Mouse (Mus musculus) neural tube, embryonic 12.5 days (tissue): ENCODE data around the gene Cog3. TPM values are rescaled to one million over a fixed set of nuclear protein-coding genes. Genes with fewer than 3 reads are reported as not detected.

Experiments used
- ATAC-seq: fragments of 200-750 bp; cut with Nextera tagmentation; 2 replicates; pipeline ENCODE4 v1.8.0; 2017; ENCODE audit warnings: low read depth, mild to moderate bottlenecking, moderate TSS enrichment, moderate library complexity; ENCODE audit not compliant: low FRiP score
- H3K27ac ChIP-seq: fragments of 300-500 bp; sonication (generic); 2 replicates; pipeline ENCODE4 v1.5.1; 2016
- H3K27me3 ChIP-seq: fragments of 300-500 bp; sonication (generic); replicated peaks from 2 replicates; pipeline ENCODE4 v1.6.1; 2016; ENCODE audit warnings: mild to moderate bottlenecking
- H3K36me3 ChIP-seq: fragments of 300-500 bp; sonication (generic); 2 replicates; pipeline ENCODE4 v1.6.1; 2016; ENCODE audit warnings: mild to moderate bottlenecking
- H3K4me1 ChIP-seq: fragments of 300-500 bp; sonication (generic); 2 replicates; pipeline ENCODE4 v1.6.1; 2016
- H3K4me2 ChIP-seq: fragments of 300-500 bp; sonication (generic); replicated peaks from 2 replicates; pipeline ENCODE4 v1.6.1; 2016; ENCODE audit warnings: mild to moderate bottlenecking
- H3K4me3 ChIP-seq: fragments of 300-500 bp; sonication (generic); 2 replicates; pipeline ENCODE4 v1.5.1; 2016
- H3K9ac ChIP-seq: fragments of 300-500 bp; sonication (generic); 2 replicates; pipeline ENCODE4 v1.6.1; 2016; ENCODE audit warnings: mild to moderate bottlenecking
- H3K9me3 ChIP-seq: fragments of 300-500 bp; sonication (generic); 2 replicates; pipeline ENCODE4 v1.6.1; 2016; ENCODE audit warnings: mild to moderate bottlenecking
- WGBS: fragments of 180-500 bp; shearing (Covaris S2); methylation state at CpG from one replicate; pipeline ENCODE4 v1.1.7; 2016; 5-methylcytosine and 5-hydroxymethylcytosine counted together
- polyA plus RNA-seq: library from polyadenylated mRNA; unstranded; fragments of >200 nt; fragmentation: Nextera tagmentation; extraction: Ambion mirVana; gene quantifications from 2 replicates; pipeline ENCODE4 v1.2.1, GENCODE M21; 2016

The Cog3 gene
- polyA plus RNA-seq, 1 experiment from 2014 or later = 24.8 TPM

DNA sequence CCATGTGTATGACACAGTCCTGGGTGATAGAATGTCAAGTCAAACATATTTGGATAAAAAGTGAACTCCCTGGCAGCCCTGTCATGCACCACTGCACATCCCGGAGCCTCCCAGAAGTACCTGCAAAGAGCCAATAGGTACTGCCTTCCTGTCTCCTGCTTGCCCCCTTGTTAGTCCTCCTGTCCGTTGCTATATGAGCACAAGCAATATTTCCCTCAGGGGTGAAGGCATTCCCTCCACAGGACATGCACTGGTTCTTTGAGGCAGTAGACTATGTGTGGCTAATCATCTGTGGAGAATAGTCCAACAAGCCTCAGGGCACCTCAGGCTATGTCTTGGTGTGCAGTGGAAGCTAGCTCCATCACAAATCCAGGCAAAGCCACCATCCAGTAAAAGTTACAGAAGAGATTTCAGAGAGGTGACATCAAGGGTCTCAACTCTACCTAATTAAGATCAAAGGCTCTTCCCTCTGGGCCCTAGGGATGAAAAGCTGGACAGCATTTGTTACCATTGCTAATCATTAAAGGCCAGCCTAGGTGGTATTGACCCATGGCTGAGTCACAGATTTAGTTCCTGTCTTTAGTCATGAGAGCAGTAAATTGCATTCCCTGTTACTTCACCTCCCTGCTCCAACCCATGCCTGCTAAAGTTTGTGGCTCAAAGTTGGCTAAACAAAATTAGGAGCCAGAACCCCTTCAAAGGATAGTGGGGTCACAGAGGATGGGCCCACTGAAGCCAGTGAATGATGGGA is 88.7 kb downstream of the Cog3 start:
- 0 out of 2 replicates have a peak, but pooled peaks cover 5% of the 10 kb centered on the region for H3K4me1 ChIP-seq
- H3K36me3 ChIP-seq = no peaks in the 10 kb centered on the region
- no peak overlapping the region for H3K27ac ChIP-seq
- no peak overlapping the region for H3K9ac ChIP-seq
- no peak overlapping the region for H3K4me3 ChIP-seq
- ATAC-seq = no peak
- no peak overlapping the region for H3K4me2 ChIP-seq
- 84% methylated on average over 2 of the region's 2 CpGs for WGBS
- H3K9me3 ChIP-seq = no peaks in the 10 kb centered on the region
- H3K27me3 ChIP-seq = no peaks in the 10 kb centered on the region

- Histone ChIP-seq H3K4me2 (no peak overlapping the region), H3K4me3 (no peak overlapping the region), H3K27me3 (no peaks in the 10 kb centered on the region), H3K36me3 (no peaks in the 10 kb centered on the region), H3K9me3 (no peaks in the 10 kb centered on the region), H3K9ac (no peak overlapping the region), H3K4me1 (0 out of 2 replicates have a peak, but pooled peaks cover 5% of the 10 kb centered on the region), H3K27ac (no peak overlapping the region)
- ATAC-seq = no peak
- WGBS = 41% methylated on average over 8 of the region's 8 CpGs
Observed at GRCm38 (mm10) chr14:75661548-75661947, 92.8 kb downstream of the Cog3 start.

DNA sequence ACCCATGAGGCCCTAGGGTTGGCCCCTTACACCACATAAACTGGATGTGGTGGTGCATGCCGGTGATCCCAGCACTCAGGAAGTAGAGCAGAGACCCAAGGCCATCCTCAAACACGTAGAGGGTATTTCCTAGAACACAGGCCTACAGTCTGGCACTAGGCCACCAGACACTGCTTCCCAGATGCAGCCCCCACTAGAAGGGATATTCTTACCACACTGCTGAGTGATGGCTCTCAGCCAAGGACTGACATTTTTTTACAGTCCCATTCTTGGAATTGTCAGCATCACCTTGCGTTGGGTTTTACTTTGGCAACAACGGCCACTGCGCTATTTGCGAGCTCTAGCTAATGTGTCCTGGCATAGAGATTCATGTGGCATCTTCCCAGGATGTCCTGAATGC is 93.4 kb downstream of the Cog3 start:
- WGBS = 86% methylated on average over 6 of the region's 6 CpGs
- no peak for ATAC-seq
- Histone ChIP-seq H3K36me3 (no peaks in the 10 kb centered on the region), H3K9ac (no peak overlapping the region), H3K27me3 (no peaks in the 10 kb centered on the region), H3K9me3 (no peaks in the 10 kb centered on the region), H3K4me3 (no peak overlapping the region), H3K27ac (no peak overlapping the region), H3K4me1 (0 out of 2 replicates have a peak, but pooled peaks cover 5% of the 10 kb centered on the region), H3K4me2 (no peak overlapping the region)

Other genes with a start within 250 kb of the Cog3 start
- not detected in 2 replicates for gene Spert, start 161.4 kb downstream of the Cog3 start, polyA plus RNA-seq
- gene Erich6b, start 112.3 kb downstream of the Cog3 start, polyA plus RNA-seq = not detected in 2 replicates
- 7.7 and 8.6 TPM in 2 replicates for gene Slc25a30, start 32.5 kb upstream of the Cog3 start, polyA plus RNA-seq
- gene Tpt1, start 90.6 kb upstream of the Cog3 start, polyA plus RNA-seq = 931 and 967 TPM in 2 replicates
- 3.8 and 3.9 TPM in 2 replicates for gene Kctd4, start 200.5 kb upstream of the Cog3 start, polyA plus RNA-seq